Comparison of ENCODE assay signal across 1 mouse cellular context in the genomic region with DNA sequence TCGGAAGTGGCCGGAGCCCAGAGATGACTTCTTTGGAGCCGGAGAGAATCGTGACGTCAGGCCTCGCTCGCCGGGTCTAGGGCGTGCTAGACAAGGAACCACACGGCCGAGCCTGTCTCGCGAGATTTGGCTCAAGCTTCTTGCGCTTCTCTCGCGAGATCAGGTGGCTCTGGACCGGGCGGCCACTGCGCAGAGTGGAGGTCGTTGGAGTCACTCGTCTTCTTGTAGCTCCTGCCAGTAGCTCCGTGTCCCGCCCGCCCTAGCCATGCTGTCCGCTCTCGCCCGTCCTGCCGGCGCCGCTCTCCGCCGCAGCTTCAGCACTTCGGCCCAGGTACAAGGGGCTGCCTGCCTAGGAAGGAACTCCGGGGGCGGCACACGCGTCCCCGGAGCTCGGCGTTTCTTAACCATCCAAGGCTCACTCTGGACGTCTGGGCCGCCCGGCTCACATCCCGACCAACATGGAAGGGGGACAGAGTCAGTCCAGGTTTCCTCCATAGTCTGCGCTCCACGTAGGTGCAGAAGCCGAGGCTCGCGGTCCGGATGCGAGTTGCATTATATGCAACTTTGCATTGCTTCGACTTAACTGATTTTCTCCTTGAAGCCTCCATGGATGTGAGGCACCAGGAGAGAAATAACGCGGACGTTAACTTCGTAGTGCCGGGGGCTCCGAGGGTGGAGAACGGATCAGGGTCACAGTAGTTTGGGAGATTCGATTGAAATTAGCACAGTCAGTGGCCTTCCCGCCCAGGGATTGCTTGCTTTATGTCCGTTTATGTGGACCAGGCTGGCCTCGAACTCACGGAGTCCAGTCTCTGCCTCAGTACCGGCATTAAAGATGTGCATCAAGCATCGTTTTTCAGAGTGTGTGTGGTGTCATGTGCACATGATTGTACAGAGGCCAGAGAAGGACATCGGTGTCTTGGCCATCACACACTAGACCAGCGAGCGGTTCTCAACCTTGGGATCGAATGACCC.
A peak's percentile ranks its signal among the peaks of the same experiment; 100 is the strongest.
TF ChIP-seq lines count a peak whose summit lies in the region.

A gene (plus strand): TSS at position 10 of the 975 bp plus-strand sequence.

TF ChIP-seq in myocyte, 11 proteins besides CTCF, POLR2A, EP300 and RAD21 (continued from another document):
- TF ChIP-seq REST (IDR thresholded peaks at IDR 0.05; ENCODE audit: insufficient read depth, insufficient read length) = peak; percentile 39
- peak; percentile 47 for TF ChIP-seq SRF (IDR thresholded peaks at IDR 0.05; ENCODE audit: control insufficient read depth, insufficient read length, low read depth)
